Mouse (Mus musculus): Measurements from ENCODE around the gene Bhlhe41.

The Bhlhe41 gene

GRCm38 (mm10) chr6:145835359-145835758 lies 30.0 kb downstream of the Bhlhe41 start:
- no peak for DNase-seq (ENCODE audit: low read depth)

DNA sequence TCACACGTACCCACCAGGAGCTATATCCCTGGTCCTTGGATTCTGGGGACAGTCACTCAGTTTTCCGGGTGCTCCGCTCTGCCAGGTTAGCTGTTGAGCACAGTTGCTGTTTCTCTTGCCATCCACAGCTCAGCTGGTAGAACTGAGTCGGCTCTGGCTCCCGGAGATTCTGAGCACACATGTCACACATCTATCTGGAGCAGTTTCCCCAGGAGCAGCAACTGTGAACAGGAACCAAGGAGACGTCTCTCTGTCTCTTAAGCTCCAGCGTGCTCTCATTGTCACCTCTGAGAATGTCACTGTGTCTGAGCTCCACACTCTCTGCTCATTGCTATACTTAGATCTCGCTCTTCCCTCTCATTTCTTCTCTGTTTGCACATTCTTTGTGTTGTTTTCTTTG lies 32.4 kb downstream of the Bhlhe41 start:
- DNase-seq (ENCODE audit: low read depth) = no peak

DNA sequence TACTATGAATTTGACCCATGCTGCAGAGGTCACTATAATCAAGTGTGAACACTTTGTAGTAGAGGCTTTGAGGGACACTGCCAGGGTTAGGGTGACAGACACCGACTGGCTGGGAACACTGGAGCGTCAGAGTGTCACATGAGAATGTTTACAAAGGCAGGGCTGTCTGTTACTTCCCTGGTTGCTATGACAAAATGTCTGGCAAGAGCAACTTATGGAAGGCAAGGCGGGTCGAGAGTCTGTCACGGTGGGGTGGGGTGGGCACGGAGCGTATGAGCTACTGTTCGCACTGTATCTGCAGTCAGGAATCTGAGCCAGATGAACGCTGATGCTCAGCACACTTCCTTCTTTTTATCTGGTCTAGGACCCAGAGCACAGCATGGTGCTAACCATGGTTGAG lies 34.7 kb downstream of the Bhlhe41 start:
- no peak for DNase-seq (ENCODE audit: low read depth)

GRCm38 (mm10) chr6:145830117-145830516 lies 35.2 kb downstream of the Bhlhe41 start:
- peak; percentile 37 for DNase-seq (ENCODE audit: low read depth)

DNA sequence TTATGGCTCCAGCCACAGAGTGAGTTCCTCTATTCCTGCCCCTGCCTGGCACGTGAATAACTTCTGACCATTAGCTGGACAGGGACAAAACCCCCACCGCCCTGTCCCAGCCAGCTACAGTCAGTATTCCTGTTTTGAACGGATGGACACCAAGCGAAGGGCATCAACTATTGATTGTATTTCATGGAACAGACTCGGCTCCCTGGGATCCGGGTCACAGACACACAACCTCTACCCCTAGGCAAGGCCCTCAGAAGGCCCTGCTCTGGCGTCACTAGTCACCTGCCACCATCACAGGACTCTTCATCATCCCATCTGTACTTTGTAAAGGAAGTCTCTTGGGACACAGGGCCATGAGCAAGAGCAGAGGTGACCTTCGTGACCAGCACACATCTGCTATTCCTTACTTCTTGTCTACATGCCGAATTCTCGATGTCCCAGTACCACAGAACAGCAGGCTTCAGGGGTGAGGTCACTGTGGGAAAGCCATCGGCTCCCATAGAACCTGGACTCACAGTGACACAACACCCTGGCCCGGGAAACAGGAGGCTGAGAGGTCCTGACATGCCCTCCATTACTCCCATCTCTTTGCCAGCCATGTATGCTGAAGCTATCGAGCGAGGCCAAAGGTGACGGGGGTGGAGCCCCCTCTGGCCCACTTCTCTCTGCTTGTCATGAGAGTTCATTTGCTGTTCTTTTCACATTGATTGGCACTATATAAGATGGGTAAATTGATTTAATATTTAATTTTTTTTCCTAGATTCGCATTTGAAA lies 36.1 kb downstream of the Bhlhe41 start:
- DNase-seq (ENCODE audit: low read depth) = no peak

GRCm38 (mm10) chr6:145826305-145826704 lies 39.1 kb downstream of the Bhlhe41 start:
- no peak for DNase-seq (ENCODE audit: low read depth)

GRCm38 (mm10) chr6:145823588-145824234 lies 41.6 kb downstream of the Bhlhe41 start:
- no peak for DNase-seq (ENCODE audit: low read depth)

DNA sequence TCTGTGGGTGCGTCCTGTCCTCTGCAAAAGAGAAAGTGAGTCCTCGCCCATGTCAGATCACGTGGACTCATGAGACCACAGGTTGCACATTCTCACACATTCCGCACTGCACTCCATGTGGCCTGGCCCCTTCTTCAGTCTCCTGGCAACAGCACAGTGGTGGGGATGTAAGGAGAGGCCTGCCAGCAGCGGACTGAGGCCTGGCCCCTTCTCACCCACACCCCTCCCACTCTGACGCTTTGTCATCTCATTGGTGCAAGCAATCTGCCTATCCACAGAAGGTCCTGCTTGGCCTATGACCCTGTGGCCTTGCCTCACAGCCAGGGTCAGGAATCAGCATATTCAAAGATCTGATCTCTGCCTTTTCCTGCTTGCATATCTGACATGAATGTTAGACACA lies 42.3 kb downstream of the Bhlhe41 start:
- DNase-seq (ENCODE audit: low read depth) = no peak

GRCm38 (mm10) chr6:145822218-145822617 lies 43.1 kb downstream of the Bhlhe41 start:
- no peak for DNase-seq (ENCODE audit: low read depth)

GRCm38 (mm10) chr6:145819151-145819550 lies 46.2 kb downstream of the Bhlhe41 start:
- no peak for DNase-seq (ENCODE audit: low read depth)

DNA sequence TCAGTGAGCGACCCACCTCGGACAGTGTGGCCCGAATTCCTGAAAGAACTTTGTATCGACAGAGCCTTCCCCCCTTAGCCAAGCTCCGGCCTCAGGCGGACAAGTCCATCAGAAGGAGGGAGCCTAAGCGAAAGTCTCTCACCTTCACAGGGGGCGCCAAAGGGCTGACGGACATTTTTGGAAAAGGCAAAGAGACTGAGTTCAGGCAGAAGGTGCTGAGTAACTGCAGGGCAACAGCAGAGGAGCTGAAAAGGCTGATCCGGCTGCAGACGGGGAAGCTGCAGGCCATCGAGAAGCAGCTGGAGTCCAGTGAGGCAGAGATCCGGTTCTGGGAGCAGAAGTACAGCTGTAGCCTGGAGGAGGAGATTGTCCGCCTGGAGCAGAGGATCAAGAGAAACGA lies 50.2 kb downstream of the Bhlhe41 start:
- no peak for DNase-seq (ENCODE audit: low read depth)

DNA sequence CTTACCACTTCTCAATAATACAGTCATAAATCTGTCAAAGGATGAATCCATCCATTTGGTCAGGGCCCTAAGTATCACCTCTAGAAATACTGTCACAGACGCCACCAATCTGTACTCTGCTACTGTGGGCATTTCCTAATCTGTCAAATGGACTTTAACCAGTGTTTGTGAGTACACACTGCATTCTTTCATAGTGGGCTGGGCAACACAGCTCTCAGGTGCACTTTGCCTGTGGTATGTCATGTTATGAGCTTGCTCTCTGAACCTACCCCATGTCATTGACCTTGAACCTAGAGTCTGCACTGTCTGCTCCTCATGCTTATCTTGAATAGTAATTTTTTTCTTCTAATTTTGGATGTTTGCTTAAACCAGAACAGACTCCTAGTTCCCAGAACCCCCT lies 54.2 kb downstream of the Bhlhe41 start:
- DNase-seq (ENCODE audit: low read depth) = no peak

- no peak for DNase-seq (ENCODE audit: low read depth)
These were observed 55.3 kb downstream of the Bhlhe41 start for GRCm38 (mm10) chr6:145810015-145810414.

DNA sequence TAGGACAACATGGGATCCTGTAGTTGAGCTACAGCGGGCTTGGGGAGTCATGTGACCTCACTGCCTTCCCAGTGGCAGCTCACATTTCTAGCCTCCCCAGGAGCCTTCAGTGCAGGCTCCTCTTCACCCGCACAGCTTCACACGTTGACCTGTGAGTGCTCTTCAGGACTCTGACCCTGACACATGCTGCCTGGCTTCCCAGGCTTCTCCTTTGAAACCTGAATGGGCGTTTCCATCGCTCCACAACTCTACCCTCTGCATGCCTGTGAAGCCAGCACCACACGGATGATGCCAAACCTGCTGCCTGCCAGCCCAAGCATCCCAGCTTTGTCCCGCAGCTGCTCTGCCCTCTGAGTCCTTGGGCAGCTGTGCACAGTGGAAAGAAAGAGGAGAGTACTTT lies 55.8 kb downstream of the Bhlhe41 start:
- DNase-seq (ENCODE audit: low read depth) = no peak

All from c-Kit-positive CD71-negative TER-119-negative erythroid progenitor cells, embryonic 14.5 days (primary cell).